8 mouse cellular contexts compared by ENCODE assay signal in genomic region chr1:180422076-180422828, GRCm38 (mm10).
A peak's percentile ranks its signal among the peaks of the same experiment; 100 is the strongest.
DNase-seq lines count a peak whose midpoint lies in the region; ATAC-seq and TF ChIP-seq lines count a peak whose summit lies in the region.

No protein-coding gene starts in this region.

- TF ChIP-seq CTCF in bone marrow macrophage, adult 2 months (IDR thresholded peaks at IDR 0.05; ENCODE audit: low read depth, low read length): peak; percentile 70
- TF ChIP-seq CTCF in kidney, postnatal 0 days (IDR thresholded peaks at IDR 0.05; ENCODE audit: low read depth): peak; percentile 92
- peak; percentile 88 for TF ChIP-seq CTCF in liver, postnatal 0 days (IDR thresholded peaks at IDR 0.05; ENCODE audit: low read depth)

- H3K27me3 ChIP-seq in heart, embryonic 13.5 days (replicated peaks): 0 out of 2 replicates have a peak, but pooled peaks cover 7% of the 10 kb centered on the region
- H3K27me3 ChIP-seq in kidney, postnatal 0 days (ENCODE audit: insufficient read depth, low read length): no peaks in the 10 kb centered on the region
- no peaks in the 10 kb centered on the region for H3K27me3 ChIP-seq in liver, postnatal 0 days (ENCODE audit: insufficient read depth, low read length)
- H3K27me3 ChIP-seq in neural tube, embryonic 13.5 days: no peaks in the 10 kb centered on the region; the same call in 1 of the 2 replicates

- DNase-seq in CD4-positive, CD25-positive, alpha-beta regulatory T cell, adult 2 months (ENCODE audit: low read depth, low spot score): peak; percentile 84
- DNase-seq in kidney, postnatal 0 days (ENCODE audit: low spot score): peak; percentile 94
- peak; percentile 81 for DNase-seq in liver, postnatal 0 days
- DNase-seq in testis, postnatal 10 days (ENCODE audit: low spot score): peak; percentile 89

- H3K27ac ChIP-seq in bone marrow macrophage, adult 2 months (ENCODE audit: insufficient read depth, low read depth, low read length): peak overlapping the region; percentile 94
- peak overlapping the region; percentile 78 for H3K27ac ChIP-seq in heart, embryonic 13.5 days (replicated peaks)
- H3K27ac ChIP-seq in kidney, postnatal 0 days: no peak overlapping the region
- no peak overlapping the region for H3K27ac ChIP-seq in liver, postnatal 0 days (ENCODE audit: low read depth)
- no peak overlapping the region for H3K27ac ChIP-seq in neural tube, embryonic 13.5 days (replicated peaks)

- H3K4me2 ChIP-seq in heart, embryonic 13.5 days: peak overlapping the region; percentile 16; the same call in 1 of the 2 replicates
- H3K4me2 ChIP-seq in kidney, postnatal 0 days (ENCODE audit: low read length): no peak overlapping the region
- H3K4me2 ChIP-seq in liver, postnatal 0 days (ENCODE audit: low read depth, low read length): no peak overlapping the region
- no peak overlapping the region for H3K4me2 ChIP-seq in neural tube, embryonic 13.5 days

- H3K9ac ChIP-seq in heart, embryonic 13.5 days: peak overlapping the region; percentile 55
- H3K9ac ChIP-seq in kidney, postnatal 0 days (ENCODE audit: low read depth, low read length): no peak overlapping the region
- peak overlapping the region; percentile 30; the same call in 1 of the 2 replicates for H3K9ac ChIP-seq in liver, postnatal 0 days (replicated peaks)
- no peak overlapping the region for H3K9ac ChIP-seq in neural tube, embryonic 13.5 days

- no peak overlapping the region for H3K4me3 ChIP-seq in bone marrow macrophage, adult 2 months (ENCODE audit: insufficient read depth, low read length)
- no peak overlapping the region for H3K4me3 ChIP-seq in heart, embryonic 13.5 days
- no peak overlapping the region for H3K4me3 ChIP-seq in kidney, postnatal 0 days (replicated peaks; ENCODE audit: low read depth, low read length)
- H3K4me3 ChIP-seq in liver, postnatal 0 days (ENCODE audit: low read depth, low read length): no peak overlapping the region
- H3K4me3 ChIP-seq in neural tube, embryonic 13.5 days: no peak overlapping the region

- 14% methylated on average over 11 of the region's 11 CpGs for WGBS in heart, embryonic 13.5 days
- 35% methylated on average over 11 of the region's 11 CpGs for WGBS in kidney, postnatal 0 days
- 35% methylated on average over 11 of the region's 11 CpGs for WGBS in liver, postnatal 0 days (ENCODE audit: insufficient replicate concordance)
- WGBS in neural tube, embryonic 13.5 days: 41% methylated on average over 11 of the region's 11 CpGs

- TF ChIP-seq EP300 in liver, postnatal 0 days (IDR thresholded peaks at IDR 0.05; ENCODE audit: low read depth): no peak

- peaks cover 88% of the 10 kb centered on the region for H3K4me1 ChIP-seq in bone marrow macrophage, adult 2 months (ENCODE audit: control insufficient read depth, insufficient read depth, low read length)
- peaks cover 46% of the 10 kb centered on the region for H3K4me1 ChIP-seq in heart, embryonic 13.5 days
- no peaks in the 10 kb centered on the region; the same call in 1 of the 2 replicates for H3K4me1 ChIP-seq in kidney, postnatal 0 days (replicated peaks; ENCODE audit: insufficient read depth, low read length)
- peaks cover 4% of the 10 kb centered on the region; the same call in 1 of the 2 replicates for H3K4me1 ChIP-seq in liver, postnatal 0 days (ENCODE audit: insufficient read depth)
- peaks cover 28% of the 10 kb centered on the region for H3K4me1 ChIP-seq in neural tube, embryonic 13.5 days (replicated peaks)

- no peak for TF ChIP-seq POLR2A in bone marrow macrophage, adult 2 months (IDR thresholded peaks at IDR 0.05; ENCODE audit: borderline replicate concordance, low read depth, low read length)

- ATAC-seq in erythroblast, adult 5-6 weeks (replicated peaks; ENCODE audit: low FRiP score, poor library complexity, severe bottlenecking): 0 out of 2 replicates have a peak, but pooled peaks have one; percentile 40
- no peak for ATAC-seq in heart, embryonic 13.5 days (ENCODE audit: extremely low read depth, insufficient number of reproducible peaks, low FRiP score, low TSS enrichment)
- peak; percentile 23; the same call in 1 of the 2 replicates for ATAC-seq in kidney, postnatal 0 days (replicated peaks; ENCODE audit: low FRiP score, low read depth)
- peak; percentile 59 for ATAC-seq in liver, postnatal 0 days
- ATAC-seq in neural tube, embryonic 13.5 days (ENCODE audit: low read depth): peak; percentile 29

- peaks cover 29% of the 10 kb centered on the region for H3K36me3 ChIP-seq in heart, embryonic 13.5 days
- H3K36me3 ChIP-seq in kidney, postnatal 0 days (ENCODE audit: insufficient read depth, low read length): peaks cover 23% of the 10 kb centered on the region
- H3K36me3 ChIP-seq in liver, postnatal 0 days (replicated peaks; ENCODE audit: insufficient read depth, low read length): peaks cover 8% of the 10 kb centered on the region; the same call in 1 of the 2 replicates
- H3K36me3 ChIP-seq in neural tube, embryonic 13.5 days: no peaks in the 10 kb centered on the region

- H3K9me3 ChIP-seq in heart, embryonic 13.5 days: no peaks in the 10 kb centered on the region
- H3K9me3 ChIP-seq in kidney, postnatal 0 days (replicated peaks; ENCODE audit: low read length): no peaks in the 10 kb centered on the region
- H3K9me3 ChIP-seq in liver, postnatal 0 days (ENCODE audit: low read length): no peaks in the 10 kb centered on the region
- no peaks in the 10 kb centered on the region for H3K9me3 ChIP-seq in neural tube, embryonic 13.5 days

Comparison
In these comparisons a context has a peak if more than half of its experiments do, and no peak if none do; other contexts are left out.
1. H3K27ac ChIP-seq: peak in bone marrow macrophage, adult 2 months (single experiment) and heart, embryonic 13.5 days (single experiment); none in kidney, postnatal 0 days (single experiment), liver, postnatal 0 days (single experiment) and neural tube, embryonic 13.5 days (single experiment).
2. H3K9ac ChIP-seq: peak in heart, embryonic 13.5 days (single experiment) and liver, postnatal 0 days (single experiment); none in kidney, postnatal 0 days (single experiment) and neural tube, embryonic 13.5 days (single experiment).
3. Peak in every context shown above with its lines, with median percentiles within 50 percentile points of each other: DNase-seq and CTCF ChIP-seq.